Mouse (Mus musculus): ENCODE measurements around the gene Ccdc57. TPM values are rescaled to one million over a fixed set of nuclear protein-coding genes. Genes with fewer than 3 reads are reported as not detected.

Gene Ccdc57
- polyA plus RNA-seq, 1 experiment: 2.1 TPM

DNA sequence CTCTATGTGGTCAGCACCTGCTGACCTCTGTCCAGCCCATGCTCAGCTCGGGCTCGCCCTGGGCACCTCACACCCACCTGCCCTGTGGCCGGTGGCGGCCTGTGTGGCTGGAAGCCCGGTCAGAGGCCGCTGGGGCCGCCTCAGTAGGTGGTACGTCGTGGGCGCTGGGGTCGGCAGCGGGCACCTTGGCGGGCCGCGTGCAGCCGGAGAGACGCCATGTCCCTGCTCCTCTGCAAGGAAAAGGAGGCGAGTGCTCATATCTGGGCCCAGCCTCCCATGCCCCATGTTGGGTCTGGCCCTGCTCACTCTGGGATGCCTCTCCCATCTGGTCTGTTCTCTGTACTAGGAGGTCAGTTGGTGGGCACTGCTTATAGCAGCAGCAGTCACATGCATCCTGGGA lies 26.4 kb upstream of the Ccdc57 start:
- TF ChIP-seq GATA1 (IDR thresholded peaks at IDR 0.05; ENCODE audit: low read length): no peak

DNA sequence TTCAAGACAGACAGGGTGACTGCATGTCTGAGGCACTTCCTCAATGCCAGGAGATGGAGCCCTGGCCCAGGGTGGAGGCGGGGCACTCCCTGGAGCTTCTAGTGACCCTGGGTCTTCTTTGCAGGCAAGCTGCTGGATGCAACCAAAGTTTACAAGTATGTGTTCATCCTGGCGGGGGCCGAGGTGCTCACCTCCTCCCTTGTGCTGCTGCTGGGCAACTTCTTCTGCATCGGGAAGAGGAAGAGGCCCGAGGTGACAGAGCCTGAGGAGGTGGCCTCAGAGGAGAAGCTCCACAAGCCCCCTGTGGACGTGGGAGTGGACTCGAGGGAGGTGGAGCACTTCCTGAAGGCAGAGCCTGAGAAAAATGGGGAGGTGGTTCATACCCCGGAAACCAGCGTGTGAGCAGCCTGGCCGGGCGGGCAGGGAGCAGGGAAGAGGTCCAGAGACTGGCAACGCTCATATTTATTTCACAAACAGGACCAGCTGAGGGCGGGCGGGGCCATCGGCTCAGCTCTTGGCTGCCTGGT lies 25.1 kb upstream of the Ccdc57 start:
- no peak for TF ChIP-seq GATA1 (IDR thresholded peaks at IDR 0.05; ENCODE audit: low read length)

DNA sequence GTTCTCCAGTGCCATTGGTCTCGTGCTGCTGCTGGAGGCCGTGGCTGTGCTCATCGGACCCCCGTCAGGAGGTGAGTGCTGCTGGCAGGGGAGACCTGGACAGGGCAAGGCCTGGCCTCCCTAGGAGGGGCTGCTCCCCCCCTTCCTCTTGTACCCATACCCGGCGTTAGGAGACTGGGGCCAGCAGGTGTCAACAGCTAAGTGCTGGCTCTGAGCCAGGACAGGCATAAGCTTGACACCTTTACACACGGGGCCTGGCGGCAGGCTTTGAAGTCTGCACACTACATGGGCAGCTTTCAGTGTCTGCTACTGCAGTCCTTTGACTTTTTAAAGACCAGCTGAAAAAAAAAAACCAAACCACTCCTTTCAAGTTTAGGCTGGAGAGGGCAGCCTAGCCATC lies 24.4 kb upstream of the Ccdc57 start:
- TF ChIP-seq GATA1 (IDR thresholded peaks at IDR 0.05; ENCODE audit: low read length): no peak

DNA sequence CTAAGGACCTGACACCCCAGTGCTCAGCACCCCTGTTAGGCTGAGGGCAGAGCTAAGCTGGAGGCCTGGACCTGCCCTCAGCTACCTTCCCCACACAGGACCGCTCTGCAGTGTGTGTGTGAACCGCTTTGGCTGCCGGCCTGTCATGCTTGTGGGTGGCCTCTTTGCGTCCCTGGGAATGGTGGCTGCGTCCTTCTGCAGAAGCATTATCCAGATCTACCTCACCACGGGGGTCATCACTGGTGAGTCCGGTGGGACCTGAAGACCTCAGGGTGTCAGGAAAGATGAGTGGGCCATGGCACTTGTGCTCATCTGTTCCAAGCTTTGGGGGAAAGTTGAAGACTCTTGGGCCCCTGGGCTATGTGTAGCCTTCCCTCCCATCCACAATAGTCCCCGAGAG lies 23.0 kb upstream of the Ccdc57 start:
- TF ChIP-seq GATA1 (IDR thresholded peaks at IDR 0.05; ENCODE audit: low read length): no peak

DNA sequence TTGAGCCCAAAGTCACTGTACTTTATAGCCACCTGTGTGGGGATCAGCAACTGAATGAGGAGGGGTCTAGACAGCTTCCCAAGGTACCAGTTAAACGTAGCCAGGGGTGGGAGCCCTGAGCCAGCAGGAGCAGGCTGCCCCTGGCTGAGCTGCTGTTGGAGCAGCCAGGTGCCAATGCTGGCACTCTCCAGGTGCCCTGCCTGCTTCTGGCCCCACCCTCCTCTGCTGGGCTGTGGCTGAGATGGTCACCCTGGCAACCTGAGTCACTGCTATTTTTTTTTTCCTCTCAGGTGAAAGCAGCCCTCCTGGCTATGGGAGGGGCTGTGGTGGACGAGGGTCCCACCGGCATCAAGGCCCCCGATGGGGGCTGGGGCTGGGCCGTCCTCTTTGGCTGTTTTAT lies 22.3 kb upstream of the Ccdc57 start:
- no peak for TF ChIP-seq GATA1 (IDR thresholded peaks at IDR 0.05; ENCODE audit: low read length)

DNA sequence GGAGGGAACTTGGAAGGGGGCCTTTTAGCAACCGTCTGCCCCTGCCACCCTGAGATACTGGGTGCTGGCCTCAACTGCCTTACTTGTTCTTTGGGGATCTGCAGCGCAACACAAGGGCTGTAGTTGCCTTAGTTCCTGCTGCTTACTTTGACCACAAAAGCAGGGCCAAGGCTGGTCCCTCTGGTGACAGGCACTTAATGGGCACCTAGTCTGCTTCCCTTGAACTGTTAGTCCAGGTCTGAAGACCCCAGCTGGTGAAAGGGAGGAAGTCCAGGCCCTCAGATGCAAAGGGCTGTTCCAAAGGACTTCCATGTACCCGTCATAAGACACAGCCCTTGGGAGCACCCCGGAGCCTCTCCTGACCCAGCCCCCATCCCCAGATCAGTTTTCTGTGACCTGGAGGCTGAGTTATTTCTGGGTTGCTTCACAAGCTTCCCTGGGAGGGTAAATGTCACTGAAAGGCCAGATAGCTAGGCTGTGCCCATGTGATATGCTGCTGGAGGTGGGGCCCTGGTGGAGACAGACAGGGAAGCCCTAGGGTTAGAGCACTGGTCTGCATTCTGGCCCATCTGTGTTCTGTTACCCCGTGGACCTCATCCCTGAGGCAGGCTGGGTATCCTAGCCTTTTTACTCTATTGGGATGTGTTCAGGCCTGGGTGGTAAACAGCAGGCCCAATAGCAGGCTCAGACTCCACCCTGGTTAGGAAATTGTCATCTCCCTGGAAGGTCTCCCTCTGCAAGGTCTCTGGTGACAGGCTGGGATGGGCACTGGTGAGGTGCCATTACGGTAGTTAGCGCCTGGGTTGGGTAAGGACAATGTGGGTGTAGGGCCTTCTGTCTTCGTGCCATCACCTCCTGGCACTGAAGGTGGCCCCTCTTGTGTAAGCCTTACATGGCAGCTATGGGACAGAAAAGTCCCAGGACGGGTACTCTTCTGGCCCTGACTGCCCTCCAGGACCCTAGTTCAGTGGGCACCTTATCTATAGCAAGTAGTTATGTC lies 19.4 kb upstream of the Ccdc57 start:
- no peak for TF ChIP-seq GATA1 (IDR thresholded peaks at IDR 0.05; ENCODE audit: low read length)

DNA sequence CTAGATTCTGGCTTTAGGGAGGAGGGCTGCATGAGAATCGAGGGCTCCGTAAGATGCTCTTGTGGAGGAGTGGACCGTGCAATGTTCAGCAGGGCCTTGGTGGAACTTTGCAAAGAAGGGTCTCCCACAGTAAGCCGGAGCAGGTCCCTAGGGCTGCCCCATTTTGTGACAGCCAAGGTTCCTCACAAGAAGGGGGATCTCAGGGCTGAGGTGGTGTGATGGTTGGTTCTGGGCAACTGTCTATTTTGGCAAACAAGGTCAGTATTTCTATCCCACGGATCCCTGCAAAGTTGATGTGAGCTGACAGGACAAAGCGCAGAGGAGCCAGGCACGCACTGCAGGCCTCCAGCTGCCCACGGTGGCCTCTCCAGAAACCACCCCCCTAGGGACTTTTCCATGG lies 18.6 kb upstream of the Ccdc57 start:
- TF ChIP-seq GATA1 (IDR thresholded peaks at IDR 0.05; ENCODE audit: low read length): no peak

DNA sequence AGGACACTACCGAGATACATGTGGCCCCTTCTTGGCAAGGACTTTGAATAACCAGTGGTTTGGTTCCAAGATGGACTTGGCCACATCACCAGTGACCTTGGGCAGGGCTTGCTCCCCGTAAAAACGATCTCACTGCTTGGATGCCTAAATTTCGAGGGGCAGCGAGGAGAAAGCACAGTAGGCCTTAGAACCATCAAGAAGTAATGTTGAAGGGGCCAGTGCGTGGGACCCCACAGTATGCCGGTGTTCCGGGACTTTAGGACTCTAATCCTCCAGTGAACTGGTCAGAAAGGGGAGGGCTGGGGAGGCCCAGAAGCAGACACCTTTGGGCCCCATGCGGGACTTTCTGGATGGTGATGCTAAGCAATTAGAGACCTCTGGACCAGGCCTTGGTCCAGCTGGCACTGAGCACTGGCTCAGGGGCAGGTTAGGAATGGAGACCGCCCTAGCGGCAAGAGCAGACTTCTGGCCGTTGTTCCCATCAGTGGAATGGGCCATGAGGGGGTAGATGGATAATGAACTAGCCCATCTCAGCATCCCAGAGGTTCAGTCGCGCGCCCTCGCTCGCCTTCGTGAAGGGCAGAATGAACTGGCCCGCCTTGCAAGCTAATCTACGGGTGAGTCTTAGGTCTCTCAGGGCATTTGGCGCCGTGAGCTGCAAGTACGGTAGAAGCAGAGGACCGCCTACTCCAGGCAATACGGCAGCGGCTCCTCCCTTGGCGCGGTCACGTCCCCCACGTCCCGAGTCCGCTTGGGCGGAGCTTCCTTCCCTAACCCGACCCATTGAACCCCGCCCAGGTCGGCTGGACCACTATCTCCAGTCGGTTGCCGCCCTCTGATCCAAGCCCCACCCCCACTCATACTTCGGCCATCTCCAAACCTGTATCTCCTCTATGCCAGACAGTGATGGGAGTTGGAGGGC lies 17.9 kb upstream of the Ccdc57 start:
- no peak for TF ChIP-seq GATA1 (IDR thresholded peaks at IDR 0.05; ENCODE audit: low read length)

DNA sequence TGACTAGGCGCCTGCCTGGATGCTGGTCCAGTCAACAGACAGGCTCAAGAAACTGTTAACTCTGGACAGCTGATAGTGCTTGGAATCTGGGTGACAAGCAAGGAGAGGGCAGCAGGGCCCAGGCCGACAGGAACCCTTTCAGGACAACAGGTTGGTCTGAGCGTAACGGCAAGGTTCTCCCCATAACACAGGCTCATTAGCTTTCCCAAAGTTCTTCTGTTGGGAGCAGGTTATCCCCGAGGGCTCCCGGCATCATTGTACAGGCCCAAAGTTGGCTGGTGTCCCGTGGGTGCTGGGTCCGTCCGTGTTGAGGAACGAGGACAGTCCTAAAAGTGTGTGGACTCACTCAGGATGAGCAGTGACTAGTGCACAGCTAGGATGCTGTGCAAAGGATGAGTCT lies 17.2 kb upstream of the Ccdc57 start:
- TF ChIP-seq GATA1 (IDR thresholded peaks at IDR 0.05; ENCODE audit: low read length): no peak

DNA sequence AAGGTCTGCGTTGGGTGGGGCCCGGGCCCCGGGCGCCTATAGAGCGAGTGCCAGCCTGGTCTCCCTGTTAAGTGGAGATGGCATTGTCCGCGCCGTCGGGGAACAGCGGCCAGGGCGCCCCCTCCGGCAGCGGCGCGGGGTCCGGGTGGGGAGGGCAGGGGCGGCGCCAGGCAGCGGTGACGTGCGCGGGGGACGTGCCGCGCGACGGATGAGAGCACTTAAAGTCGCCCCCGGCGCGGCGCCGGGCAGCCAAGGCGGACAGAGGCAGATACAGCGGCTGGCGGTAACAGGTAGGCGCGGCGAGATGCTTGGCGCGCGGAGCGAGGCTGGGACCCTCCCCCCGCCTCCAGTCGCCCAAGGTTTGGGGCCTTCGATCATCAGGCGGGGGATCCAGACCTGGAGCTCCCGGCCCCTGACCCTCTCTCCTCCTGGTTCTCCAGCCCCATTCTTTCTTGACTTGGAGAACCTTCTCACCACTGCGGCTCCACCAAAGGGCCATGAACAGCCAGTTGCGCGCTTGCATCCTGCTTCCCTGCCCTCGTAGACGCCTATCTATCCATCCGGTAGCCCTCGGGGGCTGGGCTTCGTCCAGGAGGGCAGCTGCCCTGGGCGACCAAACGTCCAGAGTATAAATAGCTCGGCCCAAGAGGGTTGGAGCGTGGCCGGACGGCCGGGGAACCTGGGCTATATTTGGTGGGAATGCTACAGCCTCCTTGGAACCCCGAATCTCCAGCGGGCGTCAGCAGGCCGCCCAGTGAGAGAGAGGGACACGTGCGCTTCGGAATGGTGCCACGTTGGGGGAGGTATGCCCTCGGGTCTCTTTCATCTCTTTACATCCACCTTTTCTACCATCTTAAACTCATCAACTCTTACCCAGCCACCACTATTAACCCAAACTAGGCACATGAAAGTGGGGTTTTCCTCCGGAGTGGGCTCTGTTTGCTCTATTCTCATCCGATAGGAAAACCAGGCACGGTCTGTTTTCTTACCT lies 16.5 kb upstream of the Ccdc57 start:
- no peak for TF ChIP-seq GATA1 (IDR thresholded peaks at IDR 0.05; ENCODE audit: low read length)

DNA sequence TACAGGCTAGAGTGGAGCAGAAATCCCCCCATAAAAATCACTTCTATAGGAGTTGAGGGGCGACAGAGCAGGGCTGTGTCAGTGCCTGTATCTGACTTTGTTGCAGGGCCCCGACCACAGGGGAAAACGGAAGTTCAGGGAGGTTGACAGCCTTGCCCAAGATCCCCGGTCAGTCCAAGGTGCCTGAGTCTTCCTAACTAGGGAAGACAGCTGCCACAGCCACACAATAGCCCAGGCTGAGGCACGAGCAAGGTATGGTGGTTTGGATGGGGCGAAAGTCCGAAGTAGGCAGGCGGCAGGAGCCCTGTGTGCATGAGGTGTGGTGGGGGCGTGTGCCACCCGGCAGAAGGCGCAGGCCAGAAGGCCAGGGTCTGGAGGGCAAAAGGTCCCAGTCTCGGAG lies 15.7 kb upstream of the Ccdc57 start, which contains the start of gene Slc16a3:
Gene Slc16a3, plus strand, starts transcription at position 153 of the 400 bp plus-strand sequence.
- no peak for TF ChIP-seq GATA1 (IDR thresholded peaks at IDR 0.05; ENCODE audit: low read length)

DNA sequence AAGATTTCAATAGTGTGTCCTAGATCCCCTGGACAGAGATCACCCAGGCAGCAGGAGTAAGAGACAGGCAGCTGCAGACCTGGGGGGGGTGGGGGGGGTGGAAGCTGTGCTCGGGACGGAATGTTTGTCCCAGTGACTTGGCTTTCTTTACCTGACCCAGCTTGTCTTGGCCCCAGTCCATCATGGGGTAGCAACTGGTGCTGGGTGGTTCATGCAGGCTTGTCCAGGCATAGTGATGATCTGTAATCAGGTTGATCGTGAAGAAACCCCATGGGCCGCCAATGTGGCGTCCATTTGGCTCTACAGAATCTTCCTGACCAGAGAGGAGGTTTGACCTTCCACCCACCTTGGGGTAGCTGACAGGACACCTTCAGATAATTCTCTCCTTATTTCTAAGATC lies 13.3 kb upstream of the Ccdc57 start:
- no peak for TF ChIP-seq GATA1 (IDR thresholded peaks at IDR 0.05; ENCODE audit: low read length)

DNA sequence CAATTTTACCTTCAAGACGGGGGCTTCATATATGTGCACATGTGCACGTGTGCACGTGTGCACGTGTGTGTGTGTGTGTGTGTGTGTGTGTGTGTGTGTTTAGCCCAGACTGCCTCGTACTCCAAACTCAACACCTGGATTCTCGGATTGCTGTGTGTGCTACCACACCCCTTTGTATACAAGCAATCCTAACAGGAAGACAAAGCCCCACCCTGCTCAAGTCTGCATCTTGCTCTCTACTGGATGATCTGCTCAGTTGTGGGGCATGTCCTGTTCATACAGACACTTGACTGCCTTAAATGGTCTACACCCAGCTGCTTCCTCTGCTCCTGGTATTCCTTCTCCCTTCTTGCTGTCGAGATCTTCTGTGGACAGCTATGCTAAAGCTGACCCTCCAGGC lies 12.6 kb upstream of the Ccdc57 start:
- no peak for TF ChIP-seq GATA1 (IDR thresholded peaks at IDR 0.05; ENCODE audit: low read length)

DNA sequence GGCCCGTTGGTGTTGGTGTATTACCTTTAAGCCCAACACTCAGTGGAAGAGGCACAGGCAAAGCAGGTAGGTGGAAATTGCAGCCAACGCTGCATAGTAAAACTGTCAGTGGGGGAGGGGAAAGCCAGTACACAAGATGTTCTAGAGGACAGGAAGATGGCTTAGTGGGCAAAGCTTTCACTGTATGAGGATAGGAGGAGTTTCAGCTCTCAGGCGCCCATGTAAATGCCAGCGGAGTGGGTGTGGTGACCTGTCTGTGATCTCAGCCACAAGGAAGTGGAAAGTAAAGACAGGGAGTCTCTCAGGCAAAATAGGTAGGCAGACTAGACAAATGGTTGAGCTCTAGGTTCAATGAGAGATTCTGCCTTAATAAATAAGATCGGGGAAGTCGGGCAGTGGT lies 8.3 kb upstream of the Ccdc57 start:
- no peak for TF ChIP-seq GATA1 (IDR thresholded peaks at IDR 0.05; ENCODE audit: low read length)
